Comparison of ENCODE assay signal across 26 mouse cellular contexts in genomic region chr12:112959421-112959820, GRCm38 (mm10). TPM values are rescaled to one million over a fixed set of nuclear protein-coding genes. Genes with fewer than 3 reads are reported as not detected.
DNase-seq lines count a peak whose midpoint lies in the region; ATAC-seq and TF ChIP-seq lines count a peak whose summit lies in the region.
"Had no signal": no experiment of that assay in that cellular context is flagged by ENCODE, and none has a peak within 500 bp of the region (broad histone marks: within the 10 kb centered on the region; RNA-seq: fewer than 3 reads in every experiment).

No protein-coding gene starts in this region.

- no peak overlapping the region for H3K27ac ChIP-seq in intestine, postnatal 0 days (ENCODE audit: low read depth, low read length)
- H3K27ac ChIP-seq: forebrain, embryonic 15.5 days; heart, adult 2 months; hindbrain, embryonic 14.5 days; intestine, embryonic 15.5 days; midbrain, embryonic 12.5 days; neural tube, embryonic 12.5 days; stomach, postnatal 0 days had no signal

- no peaks in the 10 kb centered on the region for H3K9me3 ChIP-seq in intestine, postnatal 0 days (ENCODE audit: control insufficient read depth)
- H3K9me3 ChIP-seq: forebrain, embryonic 15.5 days; heart, embryonic 15.5 days; intestine, embryonic 15.5 days; midbrain, embryonic 12.5 days; neural tube, embryonic 12.5 days had no signal

- no peaks in the 10 kb centered on the region for H3K79me3 ChIP-seq in C2C12 (ENCODE audit: low read depth)

- H3K36me3 ChIP-seq in C2C12 (ENCODE audit: control insufficient read depth, insufficient read depth): peaks cover 51% of the 10 kb centered on the region
- peaks cover 57% of the 10 kb centered on the region for H3K36me3 ChIP-seq in intestine, postnatal 0 days (ENCODE audit: control insufficient read depth, insufficient read depth)

- no peak overlapping the region for H3K4me2 ChIP-seq in intestine, postnatal 0 days (replicated peaks; ENCODE audit: low read depth)
- H3K4me2 ChIP-seq: forebrain, embryonic 15.5 days; heart, embryonic 15.5 days; hindbrain, embryonic 14.5 days; intestine, embryonic 15.5 days; midbrain, embryonic 12.5 days; neural tube, embryonic 12.5 days had no signal

- intact Hi-C loops in heart, postnatal 10 days (cut with DNase I): loop anchor here (5.0 to 10.0 kb wide), 4 partner anchors 85 to 198 kb away; partner anchors contain the start of gene Tedc1

- peak; percentile 53 for DNase-seq in A20 (ENCODE audit: low read depth, low spot score)
- DNase-seq in thymus, postnatal 10 days (ENCODE audit: low spot score in 2 of 2): peak; percentile 43 to 50
- DNase-seq in ovary, postnatal 10 days (ENCODE audit: low spot score): no peak
- DNase-seq in heart, postnatal 10 days: no peak
- DNase-seq: adrenal gland, postnatal 25 days; cerebellum, adult 8-10 months; cerebellum, postnatal 36 days; embryo, embryonic 11 days; gastrocnemius, postnatal 36 days; heart, adult 2 months; heart, postnatal 4 days; kidney, adult 9 months; kidney, postnatal 25 days; layer of hippocampus, postnatal 36 days; lung, adult 18-20 months; lung, postnatal 10 days had no signal

- H3K27me3 ChIP-seq in C2C12 (ENCODE audit: control insufficient read depth, insufficient read depth, insufficient read length): no peaks in the 10 kb centered on the region
- H3K27me3 ChIP-seq in intestine, postnatal 0 days (replicated peaks; ENCODE audit: control insufficient read depth, insufficient read depth, low read length): no peaks in the 10 kb centered on the region
- H3K27me3 ChIP-seq: forebrain, embryonic 15.5 days; heart, embryonic 15.5 days; intestine, embryonic 15.5 days; midbrain, embryonic 12.5 days; neural tube, embryonic 12.5 days had no signal

- peak overlapping the region; percentile 3 for H3ac ChIP-seq in C2C12 (ENCODE audit: control insufficient read depth, insufficient read length, low read depth)

- no peaks in the 10 kb centered on the region for H3K79me2 ChIP-seq in C2C12 (ENCODE audit: control insufficient read depth, insufficient read depth)

- TF ChIP-seq CTCF in C2C12 (IDR thresholded peaks at IDR 0.05; ENCODE audit: control insufficient read depth, insufficient read depth, insufficient read length): no peak
- TF ChIP-seq CTCF in intestine, postnatal 0 days (IDR thresholded peaks at IDR 0.05; ENCODE audit: low read depth): no peak

- 82% methylated on average over 8 of the region's 8 CpGs for WGBS in intestine, postnatal 0 days

- H3K4me1 ChIP-seq in intestine, postnatal 0 days (replicated peaks; ENCODE audit: control insufficient read depth, insufficient read depth, low read length): no peaks in the 10 kb centered on the region
- H3K4me1 ChIP-seq: forebrain, embryonic 15.5 days; intestine, embryonic 15.5 days; midbrain, embryonic 12.5 days; neural tube, embryonic 12.5 days had no signal

- H3K9ac ChIP-seq in intestine, postnatal 0 days (ENCODE audit: low read depth, low read length): no peak overlapping the region
- H3K9ac ChIP-seq: forebrain, embryonic 15.5 days; heart, embryonic 15.5 days; hindbrain, embryonic 14.5 days; intestine, embryonic 15.5 days; midbrain, embryonic 12.5 days; neural tube, embryonic 12.5 days had no signal

- no peak overlapping the region for H3K4me3 ChIP-seq in C2C12 (ENCODE audit: insufficient read depth, poor library complexity, severe bottlenecking)
- no peak overlapping the region for H3K4me3 ChIP-seq in intestine, postnatal 0 days (ENCODE audit: low read depth, low read length)
- H3K4me3 ChIP-seq: forebrain, embryonic 15.5 days; heart, adult 2 months; heart, embryonic 15.5 days; intestine, embryonic 15.5 days; midbrain, embryonic 12.5 days; neural tube, embryonic 12.5 days had no signal

- ATAC-seq in activated CD4-positive, CD25-positive, alpha-beta regulatory T cell, adult 4 months: peak; percentile 91
- ATAC-seq in intestine, postnatal 0 days: no peak
- ATAC-seq: forebrain, embryonic 15.5 days; intestine, embryonic 15.5 days had no signal

TF ChIP-seq in C2C12, 6 proteins besides CTCF, POLR2A, EP300 and RAD21:
- TF ChIP-seq CEBPB (IDR thresholded peaks at IDR 0.05; ENCODE audit: low read depth): no peak
- no peak for TF ChIP-seq MAX (IDR thresholded peaks at IDR 0.05)
- TF ChIP-seq USF1 (IDR thresholded peaks at IDR 0.05; ENCODE audit: low read depth): no peak
- no peak for TF ChIP-seq MYOG (IDR thresholded peaks at IDR 0.05; ENCODE audit: control insufficient read depth, extremely low read depth, insufficient read length)
- TF ChIP-seq FOSL1 (IDR thresholded peaks at IDR 0.05; ENCODE audit: insufficient read depth, low read length, poor library complexity, severe bottlenecking): no peak
- no peak for TF ChIP-seq MYOD1 (IDR thresholded peaks at IDR 0.05; ENCODE audit: control insufficient read depth, insufficient read length, low read depth)

RNA-seq across cellular contexts. Expression of gene Btbd6, which starts 16.9 kb away (rescaled TPM):
- 17.2 TPM for polyA plus RNA-seq in C2C12 (2012; fragmentation: generic; extraction: Trizol)
- 1 to 10 TPM; 8.3 to 8.9 TPM for polyA plus RNA-seq in activated CD4-positive, CD25-positive, alpha-beta regulatory T cell, adult 4 months (2017; shearing (Covaris generic))
- 13.1 and 13.3 TPM in 2 replicates for polyA plus RNA-seq in intestine, postnatal 0 days (2015; fragmentation: Nextera tagmentation; extraction: Ambion mirVana)
- total RNA-seq in heart, postnatal 10 days (2021): 10 to 100 TPM; 22.9 to 24.5 TPM

RNA-seq across cellular contexts. Expression of gene Nudt14, which starts 17.5 kb away (rescaled TPM):
- 77.7 TPM for polyA plus RNA-seq in C2C12 (2012; fragmentation: generic; extraction: Trizol)
- polyA plus RNA-seq in activated CD4-positive, CD25-positive, alpha-beta regulatory T cell, adult 4 months (2017; shearing (Covaris generic)): 10 to 100 TPM; 39.0 to 46.2 TPM
- polyA plus RNA-seq in intestine, postnatal 0 days (2015; fragmentation: Nextera tagmentation; extraction: Ambion mirVana): 90.6 and 92.1 TPM in 2 replicates
- 10 to 100 TPM; 11.7 to 11.8 TPM for total RNA-seq in heart, postnatal 10 days (2021)

RNA-seq across cellular contexts. Expression of gene Jag2, which starts 29.8 kb away (rescaled TPM):
- polyA plus RNA-seq in C2C12 (2012; fragmentation: generic; extraction: Trizol): 85.1 TPM
- under 1 TPM in 1 of 2 experiments, not detected in 1; 0.74 TPM for polyA plus RNA-seq in activated CD4-positive, CD25-positive, alpha-beta regulatory T cell, adult 4 months (2017; shearing (Covaris generic))
- polyA plus RNA-seq in intestine, postnatal 0 days (2015; fragmentation: Nextera tagmentation; extraction: Ambion mirVana): 1.4 and 1.6 TPM in 2 replicates
- total RNA-seq in heart, postnatal 10 days (2021): 10 to 100 TPM; 36.1 to 38.5 TPM

RNA-seq across cellular contexts. Expression of gene Brf1, which starts 41.1 kb away (rescaled TPM):
- 27.2 TPM for polyA plus RNA-seq in C2C12 (2012; fragmentation: generic; extraction: Trizol)
- 10 to 100 TPM; 24.7 to 25.0 TPM for polyA plus RNA-seq in activated CD4-positive, CD25-positive, alpha-beta regulatory T cell, adult 4 months (2017; shearing (Covaris generic))
- 17.9 and 21.3 TPM in 2 replicates for polyA plus RNA-seq in intestine, postnatal 0 days (2015; fragmentation: Nextera tagmentation; extraction: Ambion mirVana)
- 10 to 100 TPM; 29.3 to 35.8 TPM for total RNA-seq in heart, postnatal 10 days (2021)

RNA-seq across cellular contexts. Expression of gene Pacs2, which starts 54.9 kb away (rescaled TPM):
- 48.8 TPM for polyA plus RNA-seq in C2C12 (2012; fragmentation: generic; extraction: Trizol)
- polyA plus RNA-seq in activated CD4-positive, CD25-positive, alpha-beta regulatory T cell, adult 4 months (2017; shearing (Covaris generic)): 1 to 10 TPM; 5.4 to 6.6 TPM
- 5.1 and 5.2 TPM in 2 replicates for polyA plus RNA-seq in intestine, postnatal 0 days (2015; fragmentation: Nextera tagmentation; extraction: Ambion mirVana)
- 10 to 100 TPM; 29.3 to 30.4 TPM for total RNA-seq in heart, postnatal 10 days (2021)

Comparison
In these comparisons a context has a peak if more than half of its experiments do, and no peak if none do; other contexts are left out.
1. DNase-seq: peak in A20 (single experiment) and thymus, postnatal 10 days (2 of 2); none in ovary, postnatal 10 days (single experiment) and heart, postnatal 10 days (0 of 2).
2. RNA of gene Jag2, which starts 29.8 kb away (polyA plus RNA-seq): 85.1 TPM in C2C12 (single experiment); 1.4 to 1.6 TPM in intestine, postnatal 0 days and 0.74 TPM in activated CD4-positive, CD25-positive, alpha-beta regulatory T cell, adult 4 months; every median in the first group is over 10 times any median in the second.